Mouse (Mus musculus) olfactory bulb, adult 2 months (tissue): ENCODE measurements around the gene Gins3.

Experiments used
- CTCF ChIP-seq: fragments of 200-500 bp; IDR thresholded peaks from 2 replicates; pipeline ENCODE4 v1.5.1; 2012; ENCODE audit warnings: low read depth, mild to moderate bottlenecking, low read length, moderate library complexity; ENCODE audit not compliant: insufficient read depth
- POLR2A ChIP-seq: fragments of 200-500 bp; IDR thresholded peaks from 2 replicates; pipeline ENCODE4 v1.6.1; 2012; ENCODE audit warnings: mild to moderate bottlenecking, low read depth, low read length, moderate library complexity; ENCODE audit not compliant: insufficient read depth

GRCm38 (mm10) chr8:95592131-95592780 is 41.0 kb upstream of the Gins3 start:
- TF ChIP-seq POLR2A (no peak), CTCF (no peak)
